Mouse (Mus musculus) liver, embryonic 14.5 days (tissue): ENCODE measurements around the gene R3hdm4. TPM values are rescaled to one million over a fixed set of nuclear protein-coding genes. Genes with fewer than 3 reads are reported as not detected.

Experiments used
- ATAC-seq: fragments of 200-750 bp; cut with Nextera tagmentation; 2 replicates; pipeline ENCODE4 v1.8.0; 2017; ENCODE audit warnings: moderate number of reproducible peaks, mild to moderate bottlenecking, moderate library complexity; ENCODE audit not compliant: insufficient read depth
- DNase-seq, 3 experiments: peaks; one replicate each; pipeline ENCODE4 v3.0.0-alpha.2; 2012 to 2013; ENCODE audit warnings: low read depth in 3 of 3, low spot score in 3 of 3
- H3K27ac ChIP-seq: fragments of 300-500 bp; sonication (generic); 2 replicates; pipeline ENCODE4 v1.5.1; 2014; ENCODE audit warnings: moderate library complexity, mild to moderate bottlenecking, control low read depth, inconsistent platforms
- H3K27me3 ChIP-seq: fragments of 300-500 bp; sonication (generic); 2 replicates; pipeline ENCODE4 v1.6.1; 2014; ENCODE audit warnings: mild to moderate bottlenecking, low read length, moderate library complexity; ENCODE audit not compliant: control insufficient read depth, insufficient read depth
- H3K36me3 ChIP-seq: fragments of 300-500 bp; sonication (generic); replicated peaks from 2 replicates; pipeline ENCODE4 v1.6.1; 2014; ENCODE audit warnings: low read depth; ENCODE audit not compliant: control insufficient read depth, insufficient read depth
- H3K4me1 ChIP-seq, 2 experiments: fragments of 200-500 bp in 1 of 2; fragments of 300-500 bp in 1 of 2; sonication (generic) in 1 of 2; replicated peaks; 2 replicates each; pipeline ENCODE4 v1.6.1; 2012 to 2014; ENCODE audit warnings: antibody characterized with exemption in 1 of 2, inconsistent platforms in 1 of 2, low read length in 1 of 2; ENCODE audit not compliant: control insufficient read depth in 2 of 2, insufficient read depth in 2 of 2
- H3K4me2 ChIP-seq: fragments of 300-500 bp; sonication (generic); 2 replicates; pipeline ENCODE4 v1.6.1; 2014; ENCODE audit warnings: low read depth, mild to moderate bottlenecking, control low read depth, moderate library complexity
- H3K4me3 ChIP-seq, 2 experiments: fragments of 200-500 bp in 1 of 2; fragments of 300-500 bp in 1 of 2; sonication (generic) in 1 of 2; 2 replicates each; pipeline ENCODE4 v1.5.1; 2012 to 2014; ENCODE audit warnings: low read depth in 2 of 2, low read length in 2 of 2, mild to moderate bottlenecking in 2 of 2, control low read depth in 1 of 2, inconsistent platforms in 1 of 2, moderate library complexity in 1 of 2; ENCODE audit not compliant: insufficient read depth in 1 of 2
- H3K9ac ChIP-seq: fragments of 300-500 bp; sonication (generic); replicated peaks from 2 replicates; pipeline ENCODE4 v1.6.1; 2014; ENCODE audit warnings: mild to moderate bottlenecking, control low read depth, moderate library complexity
- H3K9me3 ChIP-seq: fragments of 300-500 bp; sonication (generic); 2 replicates; pipeline ENCODE4 v1.6.1; 2016; ENCODE audit warnings: low read length, mixed read lengths; ENCODE audit not compliant: control insufficient read depth
- CTCF ChIP-seq: IDR thresholded peaks from 2 replicates; pipeline ENCODE4 v1.5.1; 2016; ENCODE audit warnings: antibody characterized with exemption, low read depth, control low read depth
- EP300 ChIP-seq: IDR thresholded peaks from 2 replicates; pipeline ENCODE4 v1.6.1; 2016; ENCODE audit warnings: antibody characterized with exemption, low read depth
- whole genome bisulfite sequencing: fragments of 180-500 bp; shearing (Covaris S2); extraction: QIAGEN DNeasy Blood & Tissue Kit; methylation state at CpG from one replicate; pipeline ENCODE4 v1.1.7; 2014; ENCODE audit not compliant: insufficient replicate concordance; 5-methylcytosine and 5-hydroxymethylcytosine counted together
- microRNA-seq: library from miRNA; unstranded; fragments of <30 nt; microRNA quantifications from one replicate; pipeline ENCODE4, GENCODE M21; 2016
- polyA plus RNA-seq, 2 experiments: library from polyadenylated mRNA; depleted of rRNA in 1 of 2; stranded (reverse) in 1 of 2; unstranded in 1 of 2; fragments of >200 nt; fragmentation: Nextera tagmentation in 1 of 2; extraction: Ambion mirVana in 1 of 2; gene quantifications; 2 replicates each; pipeline versions ENCODE4 v1.2.1 to v1.2.3; 2012 to 2014

The R3hdm4 gene
- polyA plus RNA-seq, 2 experiments, result 34.7 to 38.5 TPM

DNA sequence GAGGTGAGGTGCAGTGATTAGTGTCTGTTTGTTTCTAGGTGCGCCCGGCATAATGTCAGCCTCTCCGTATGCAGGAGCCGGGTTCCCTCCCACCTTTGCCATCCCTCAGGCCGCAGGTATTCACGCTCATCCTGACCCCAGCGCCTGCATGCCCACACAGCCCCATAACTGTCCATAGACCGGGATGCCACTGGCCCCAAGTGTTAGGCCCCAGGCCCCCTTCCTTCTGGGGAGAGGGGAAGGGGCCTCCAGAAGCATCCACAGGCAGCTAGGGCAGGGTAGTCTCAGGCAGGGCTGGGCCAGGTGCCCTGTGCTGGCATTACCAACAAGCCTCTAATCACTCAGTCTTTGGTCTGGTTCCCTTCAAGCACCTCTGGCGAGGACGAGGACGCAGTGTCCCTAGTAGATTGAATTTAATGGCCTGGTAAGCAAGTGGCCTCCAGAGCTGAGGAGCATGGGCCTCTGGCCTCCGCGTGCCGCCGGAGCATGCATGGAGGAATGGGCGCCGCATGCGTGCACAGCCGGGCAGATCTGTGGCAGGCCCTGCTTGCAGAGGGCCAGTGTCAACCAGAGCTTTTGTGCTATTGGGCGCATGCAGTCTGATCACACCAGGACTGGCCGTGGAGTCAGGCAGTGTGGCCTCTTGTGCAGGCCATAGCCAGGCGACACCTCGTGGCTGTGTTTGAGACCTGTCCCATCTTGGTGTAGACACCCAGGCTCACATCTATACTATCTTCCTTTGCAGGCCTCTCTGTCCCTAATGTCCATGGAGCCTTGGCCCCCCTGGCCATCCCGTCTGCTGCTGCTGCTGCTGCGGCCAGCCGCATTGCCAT is 60.7 kb downstream of the R3hdm4 start:
- no peaks in the 10 kb centered on the region for H3K9me3 ChIP-seq
- no peak overlapping the region for H3K4me2 ChIP-seq
- H3K9ac ChIP-seq, result no peak overlapping the region
- WGBS, result 90% methylated on average over 26 of the region's 26 CpGs
- no peak for DNase-seq
- H3K27me3 ChIP-seq, result no peaks in the 10 kb centered on the region
- H3K4me1 ChIP-seq, result peaks cover 8 to 24% of the 10 kb centered on the region in 2 experiments; a peak in 3 of 4 replicates
- no peak overlapping the region for H3K4me3 ChIP-seq
- TF ChIP-seq EP300 (no peak), CTCF (no peak)
- no peak overlapping the region for H3K27ac ChIP-seq
- no peak for ATAC-seq
- peaks cover 75% of the 10 kb centered on the region for H3K36me3 ChIP-seq

Small RNA genes lying within 50 kb of the gene (microRNA-seq; reads per million reads assigned to microRNA genes)
- not detected for gene Mir6910

Other genes starting within 250 kb of the R3hdm4 start
Only the 30 nearest of the 34 such genes appear.
- gene Bsg, start 216.7 kb downstream of the R3hdm4 start, polyA plus RNA-seq (2012; rRNA removed), result 469 and 579 TPM in 2 replicates
- gene Bsg, start 216.7 kb downstream of the R3hdm4 start, polyA plus RNA-seq (2014; fragmentation: Nextera tagmentation; extraction: Ambion mirVana), result 809 and 828 TPM in 2 replicates
- 0.09 and 0.17 TPM in 2 replicates for gene Hcn2, start 204.6 kb downstream of the R3hdm4 start, polyA plus RNA-seq (2012; rRNA removed)
- not detected in 2 replicates for gene Hcn2, start 204.6 kb downstream of the R3hdm4 start, polyA plus RNA-seq (2014; fragmentation: Nextera tagmentation; extraction: Ambion mirVana)
- gene Polrmt, start 174.6 kb downstream of the R3hdm4 start, polyA plus RNA-seq (2012; rRNA removed), result 17.4 and 17.9 TPM in 2 replicates
- gene Polrmt, start 174.6 kb downstream of the R3hdm4 start, polyA plus RNA-seq (2014; fragmentation: Nextera tagmentation; extraction: Ambion mirVana), result 10.1 and 13.3 TPM in 2 replicates
- not detected in 2 replicates for gene Fgf22, start 166.1 kb downstream of the R3hdm4 start, polyA plus RNA-seq (2012; rRNA removed)
- gene Fgf22, start 166.1 kb downstream of the R3hdm4 start, polyA plus RNA-seq (2014; fragmentation: Nextera tagmentation; extraction: Ambion mirVana), result not detected in 2 replicates
- 46.4 and 51.3 TPM in 2 replicates for gene Rnf126, start 154.3 kb downstream of the R3hdm4 start, polyA plus RNA-seq (2012; rRNA removed)
- gene Rnf126, start 154.3 kb downstream of the R3hdm4 start, polyA plus RNA-seq (2014; fragmentation: Nextera tagmentation; extraction: Ambion mirVana), result 27.7 and 33.7 TPM in 2 replicates
- 0.54 and 0.56 TPM in 2 replicates for gene Fstl3, start 143.9 kb downstream of the R3hdm4 start, polyA plus RNA-seq (2012; rRNA removed)
- 0.18 and 0.23 TPM in 2 replicates for gene Fstl3, start 143.9 kb downstream of the R3hdm4 start, polyA plus RNA-seq (2014; fragmentation: Nextera tagmentation; extraction: Ambion mirVana)
- 1.6 TPM in 2 replicates for gene Prss57, start 130.2 kb downstream of the R3hdm4 start, polyA plus RNA-seq (2012; rRNA removed)
- gene Prss57, start 130.2 kb downstream of the R3hdm4 start, polyA plus RNA-seq (2014; fragmentation: Nextera tagmentation; extraction: Ambion mirVana), result 3.2 and 4.9 TPM in 2 replicates
- gene Palm, start 127.6 kb downstream of the R3hdm4 start, polyA plus RNA-seq (2012; rRNA removed), result 3.4 and 3.5 TPM in 2 replicates
- gene Palm, start 127.6 kb downstream of the R3hdm4 start, polyA plus RNA-seq (2014; fragmentation: Nextera tagmentation; extraction: Ambion mirVana), result 4.0 and 4.1 TPM in 2 replicates
- gene Misp, start 100.2 kb downstream of the R3hdm4 start, polyA plus RNA-seq (2012; rRNA removed), result 0.13 and 0.18 TPM in 2 replicates
- 0.41 TPM in 1 of 2 replicates, not detected in the other for gene Misp, start 100.2 kb downstream of the R3hdm4 start, polyA plus RNA-seq (2014; fragmentation: Nextera tagmentation; extraction: Ambion mirVana)
- gene Ptbp1, start 66.8 kb downstream of the R3hdm4 start, polyA plus RNA-seq (2012; rRNA removed), result 118 and 126 TPM in 2 replicates
- 84.5 and 99.8 TPM in 2 replicates for gene Ptbp1, start 66.8 kb downstream of the R3hdm4 start, polyA plus RNA-seq (2014; fragmentation: Nextera tagmentation; extraction: Ambion mirVana)
- gene Prtn3, start 46.7 kb downstream of the R3hdm4 start, polyA plus RNA-seq (2012; rRNA removed), result 133 and 152 TPM in 2 replicates
- gene Prtn3, start 46.7 kb downstream of the R3hdm4 start, polyA plus RNA-seq (2014; fragmentation: Nextera tagmentation; extraction: Ambion mirVana), result 86.8 and 132 TPM in 2 replicates
- 6.7 and 7.0 TPM in 2 replicates for gene Plppr3, start 46.6 kb downstream of the R3hdm4 start, polyA plus RNA-seq (2012; rRNA removed)
- 2.8 and 3.0 TPM in 2 replicates for gene Plppr3, start 46.6 kb downstream of the R3hdm4 start, polyA plus RNA-seq (2014; fragmentation: Nextera tagmentation; extraction: Ambion mirVana)
- gene Elane, start 35.0 kb downstream of the R3hdm4 start, polyA plus RNA-seq (2012; rRNA removed), result 52.2 and 61.9 TPM in 2 replicates
- 116 and 151 TPM in 2 replicates for gene Elane, start 35.0 kb downstream of the R3hdm4 start, polyA plus RNA-seq (2014; fragmentation: Nextera tagmentation; extraction: Ambion mirVana)
- 0.14 and 0.29 TPM in 2 replicates for gene Cfd, start 30.4 kb downstream of the R3hdm4 start, polyA plus RNA-seq (2012; rRNA removed)
- not detected in 2 replicates for gene Cfd, start 30.4 kb downstream of the R3hdm4 start, polyA plus RNA-seq (2014; fragmentation: Nextera tagmentation; extraction: Ambion mirVana)
- 13.3 and 14.3 TPM in 2 replicates for gene Med16, start 12.3 kb downstream of the R3hdm4 start, polyA plus RNA-seq (2012; rRNA removed)
- 10.0 and 12.0 TPM in 2 replicates for gene Med16, start 12.3 kb downstream of the R3hdm4 start, polyA plus RNA-seq (2014; fragmentation: Nextera tagmentation; extraction: Ambion mirVana)
- not detected in 2 replicates for gene Gm26602, start 10.4 kb downstream of the R3hdm4 start, polyA plus RNA-seq (2012; rRNA removed)
- not detected in 2 replicates for gene Gm26602, start 10.4 kb downstream of the R3hdm4 start, polyA plus RNA-seq (2014; fragmentation: Nextera tagmentation; extraction: Ambion mirVana)
- gene Kiss1r, start 4.2 kb downstream of the R3hdm4 start, polyA plus RNA-seq (2012; rRNA removed), result 0.17 and 0.30 TPM in 2 replicates
- 0.11 TPM in 1 of 2 replicates, not detected in the other for gene Kiss1r, start 4.2 kb downstream of the R3hdm4 start, polyA plus RNA-seq (2014; fragmentation: Nextera tagmentation; extraction: Ambion mirVana)
- 5.5 and 6.4 TPM in 2 replicates for gene Arid3a, start 5.8 kb upstream of the R3hdm4 start, polyA plus RNA-seq (2012; rRNA removed)
- 3.4 and 3.9 TPM in 2 replicates for gene Arid3a, start 5.8 kb upstream of the R3hdm4 start, polyA plus RNA-seq (2014; fragmentation: Nextera tagmentation; extraction: Ambion mirVana)
- gene Wdr18, start 38.9 kb upstream of the R3hdm4 start, polyA plus RNA-seq (2012; rRNA removed), result 22.3 and 24.7 TPM in 2 replicates
- gene Wdr18, start 38.9 kb upstream of the R3hdm4 start, polyA plus RNA-seq (2014; fragmentation: Nextera tagmentation; extraction: Ambion mirVana), result 58.4 TPM in 2 replicates
- 0.01 and 0.03 TPM in 2 replicates for gene Grin3b, start 49.5 kb upstream of the R3hdm4 start, polyA plus RNA-seq (2012; rRNA removed)
- 0.13 TPM in 1 of 2 replicates, not detected in the other for gene Grin3b, start 49.5 kb upstream of the R3hdm4 start, polyA plus RNA-seq (2014; fragmentation: Nextera tagmentation; extraction: Ambion mirVana)
- gene Tmem259, start 63.1 kb upstream of the R3hdm4 start, polyA plus RNA-seq (2012; rRNA removed), result 59.7 and 79.7 TPM in 2 replicates
- gene Tmem259, start 63.1 kb upstream of the R3hdm4 start, polyA plus RNA-seq (2014; fragmentation: Nextera tagmentation; extraction: Ambion mirVana), result 5.9 and 8.6 TPM in 2 replicates
- 14.3 and 15.8 TPM in 2 replicates for gene Cnn2, start 67.4 kb upstream of the R3hdm4 start, polyA plus RNA-seq (2012; rRNA removed)
- 33.8 and 39.7 TPM in 2 replicates for gene Cnn2, start 67.4 kb upstream of the R3hdm4 start, polyA plus RNA-seq (2014; fragmentation: Nextera tagmentation; extraction: Ambion mirVana)
- gene Abca7, start 75.3 kb upstream of the R3hdm4 start, polyA plus RNA-seq (2012; rRNA removed), result 11.2 and 12.7 TPM in 2 replicates
- gene Abca7, start 75.3 kb upstream of the R3hdm4 start, polyA plus RNA-seq (2014; fragmentation: Nextera tagmentation; extraction: Ambion mirVana), result 4.9 and 6.0 TPM in 2 replicates
- gene Arhgap45, start 95.4 kb upstream of the R3hdm4 start, polyA plus RNA-seq (2012; rRNA removed), result 17.5 and 20.9 TPM in 2 replicates
- gene Arhgap45, start 95.4 kb upstream of the R3hdm4 start, polyA plus RNA-seq (2014; fragmentation: Nextera tagmentation; extraction: Ambion mirVana), result 7.9 and 9.3 TPM in 2 replicates
- 77.0 and 121 TPM in 2 replicates for gene Polr2e, start 118.6 kb upstream of the R3hdm4 start, polyA plus RNA-seq (2012; rRNA removed)
- gene Polr2e, start 118.6 kb upstream of the R3hdm4 start, polyA plus RNA-seq (2014; fragmentation: Nextera tagmentation; extraction: Ambion mirVana), result 88.0 and 90.2 TPM in 2 replicates
- gene Gpx4, start 126.0 kb upstream of the R3hdm4 start, polyA plus RNA-seq (2012; rRNA removed), result 274 and 388 TPM in 2 replicates
- 705 and 724 TPM in 2 replicates for gene Gpx4, start 126.0 kb upstream of the R3hdm4 start, polyA plus RNA-seq (2014; fragmentation: Nextera tagmentation; extraction: Ambion mirVana)
- 10.0 and 10.1 TPM in 2 replicates for gene Sbno2, start 184.4 kb upstream of the R3hdm4 start, polyA plus RNA-seq (2012; rRNA removed)
- gene Sbno2, start 184.4 kb upstream of the R3hdm4 start, polyA plus RNA-seq (2014; fragmentation: Nextera tagmentation; extraction: Ambion mirVana), result 6.6 and 7.6 TPM in 2 replicates
- 80.5 and 88.8 TPM in 2 replicates for gene Stk11, start 194.6 kb upstream of the R3hdm4 start, polyA plus RNA-seq (2012; rRNA removed)
- gene Stk11, start 194.6 kb upstream of the R3hdm4 start, polyA plus RNA-seq (2014; fragmentation: Nextera tagmentation; extraction: Ambion mirVana), result 17.4 and 18.9 TPM in 2 replicates
- 196 and 211 TPM in 2 replicates for gene Atp5d, start 217.4 kb upstream of the R3hdm4 start, polyA plus RNA-seq (2012; rRNA removed)
- gene Atp5d, start 217.4 kb upstream of the R3hdm4 start, polyA plus RNA-seq (2014; fragmentation: Nextera tagmentation; extraction: Ambion mirVana), result 249 and 270 TPM in 2 replicates
- gene Cbarp, start 219.6 kb upstream of the R3hdm4 start, polyA plus RNA-seq (2012; rRNA removed), result 1.8 and 2.2 TPM in 2 replicates
- 0.42 and 1.1 TPM in 2 replicates for gene Cbarp, start 219.6 kb upstream of the R3hdm4 start, polyA plus RNA-seq (2014; fragmentation: Nextera tagmentation; extraction: Ambion mirVana)